Mouse (Mus musculus): ENCODE measurements around the gene Ackr4.

- no peak for TF ChIP-seq E2F4 (IDR thresholded peaks at IDR 0.05; ENCODE audit: insufficient read depth)
- TF ChIP-seq MAX (IDR thresholded peaks at IDR 0.05; ENCODE audit: low read depth): no peak
- TF ChIP-seq POLR2A (IDR thresholded peaks at IDR 0.05; ENCODE audit: insufficient read length, low read depth): no peak
- no peak for TF ChIP-seq TCF12 (IDR thresholded peaks at IDR 0.05; ENCODE audit: insufficient read depth, poor library complexity, severe bottlenecking)
- no peak for TF ChIP-seq USF1 (IDR thresholded peaks at IDR 0.05; ENCODE audit: low read depth)
Measured at GRCm38 (mm10) chr9:104107482-104107881, 19.3 kb downstream of the Ackr4 start.

Measured in myocyte (in vitro differentiated cells).